Mouse (Mus musculus) activated CD4-positive, CD25-positive, alpha-beta regulatory T cell, adult 9 weeks (primary cell): ENCODE data around the gene Tacc2. TPM values are rescaled to one million over a fixed set of nuclear protein-coding genes. Genes with fewer than 3 reads are reported as not detected.

Experiments used
- polyA plus RNA-seq: library from polyadenylated mRNA; unstranded; fragments of 100-300 nt; shearing (Covaris generic); gene quantifications from one replicate; pipeline ENCODE4 v1.2.1, GENCODE M21; 2017

Tacc2 gene
- polyA plus RNA-seq = 9.2 TPM

GRCm38 (mm10) chr7:130577388-130578003 lies at the start of gene Tacc2:
Gene Tacc2, plus strand, starts transcription at chr7:130577438.

GRCm38 (mm10) chr7:130572821-130573220 lies 4.4 kb upstream of the Tacc2 start, which contains the start of gene Nsmce4a:
Gene Nsmce4a, minus strand, starts transcription at chr7:130573118.

GRCm38 (mm10) chr7:130773914-130774630 lies 196.8 kb downstream of the Tacc2 start, which contains the start of gene Btbd16:
Gene Btbd16, plus strand, starts transcription at chr7:130774069.

Other genes with a start within 250 kb of the Tacc2 start
- gene Ate1, start 57.1 kb upstream of the Tacc2 start, polyA plus RNA-seq = 64.7 TPM
- 14.7 TPM for gene Nsmce4a, start 4.3 kb upstream of the Tacc2 start, polyA plus RNA-seq
- 8.4 TPM for gene Btbd16, start 196.6 kb downstream of the Tacc2 start, polyA plus RNA-seq